Mouse (Mus musculus) ES-E14 (cell line): Measurements from ENCODE around the gene Il1rap. TPM values are rescaled to one million over a fixed set of nuclear protein-coding genes. Genes with fewer than 3 reads are reported as not detected.

Experiments
- DNase-seq: peaks from one replicate; pipeline ENCODE4 v3.0.0-alpha.2; 2013; ENCODE audit warnings: low read depth, low spot score
- H3K27ac ChIP-seq: 2 replicates; pipeline ENCODE4 v1.5.1; 2012; ENCODE audit warnings: low read depth, mild to moderate bottlenecking, low read length, moderate library complexity, mixed read lengths; ENCODE audit not compliant: poor library complexity, insufficient read depth, severe bottlenecking
- H3K36me3 ChIP-seq: 2 replicates; pipeline ENCODE4 v1.6.1; 2012; ENCODE audit warnings: mild to moderate bottlenecking, low read length, moderate library complexity, mixed read lengths; ENCODE audit not compliant: control insufficient read depth, poor library complexity, insufficient read depth, severe bottlenecking
- H3K4me1 ChIP-seq, 2 experiments: fragments of 150-350 bp in 1 of 2; sonication (generic) in 1 of 2; 2 replicates each; pipeline ENCODE4 v1.6.1; 2012; ENCODE audit warnings: low read length in 2 of 2, mild to moderate bottlenecking in 1 of 2, mixed read lengths in 1 of 2; ENCODE audit not compliant: control insufficient read depth in 2 of 2, insufficient read depth in 2 of 2, poor library complexity in 1 of 2
- H3K4me3 ChIP-seq, 2 experiments: fragments of 150-350 bp in 1 of 2; sonication (generic) in 1 of 2; 2 replicates each; pipeline ENCODE4 v1.5.1; 2012; ENCODE audit warnings: low read length in 2 of 2, low read depth in 1 of 2, mild to moderate bottlenecking in 1 of 2, mixed read lengths in 1 of 2; ENCODE audit not compliant: insufficient read depth in 1 of 2, poor library complexity in 1 of 2, severe bottlenecking in 1 of 2
- H3K9ac ChIP-seq: 2 replicates; pipeline ENCODE4 v1.6.1; 2012; ENCODE audit warnings: low read depth, mild to moderate bottlenecking, low read length, mixed read lengths; ENCODE audit not compliant: poor library complexity, insufficient read depth, severe bottlenecking
- H3K9me3 ChIP-seq: fragments of 150-350 bp; sonication (generic); 2 replicates; pipeline ENCODE4 v1.6.1; 2012; ENCODE audit warnings: low read depth, mild to moderate bottlenecking, low read length; ENCODE audit not compliant: control insufficient read depth, insufficient read depth
- CHD2 ChIP-seq: IDR thresholded peaks from 2 replicates; pipeline ENCODE4 v1.6.1; 2014; ENCODE audit warnings: mild to moderate bottlenecking, low read depth, low read length, inconsistent platforms
- HCFC1 ChIP-seq: IDR thresholded peaks from 2 replicates; pipeline ENCODE4 v1.6.1; 2012; ENCODE audit warnings: low read length, inconsistent platforms, borderline replicate concordance; ENCODE audit not compliant: insufficient read depth
- MAFK ChIP-seq: IDR thresholded peaks from 2 replicates; pipeline ENCODE4 v1.6.1; 2014; ENCODE audit warnings: mild to moderate bottlenecking, low read depth, low read length, inconsistent platforms; ENCODE audit not compliant: insufficient read depth
- ZC3H11A ChIP-seq: IDR thresholded peaks from 2 replicates; pipeline ENCODE4 v1.6.1; 2012; ENCODE audit warnings: low read depth, mild to moderate bottlenecking, inconsistent platforms, low read length, borderline replicate concordance
- ZNF384 ChIP-seq: IDR thresholded peaks from 2 replicates; pipeline ENCODE4 v1.6.1; 2012; ENCODE audit warnings: low read depth, low read length, inconsistent platforms
- in situ Hi-C, 2 experiments: fragments of 600-800 bp; cut with MboI; formaldehyde crosslinking; loops; one replicate each; pipeline ENCODE4 v1.15.1; 2025; ENCODE audit warnings: low sequenced_read_pairs in 2 of 2, inconsistent platforms in 1 of 2; ENCODE audit not compliant: unreplicated experiment in 2 of 2
- total RNA-seq: library from RNA; depleted of rRNA; stranded (reverse); fragments of 300-350 nt; gene quantifications from 2 replicates; pipeline ENCODE4 v1.2.3, GENCODE M21; 2012

The Il1rap gene
- total RNA-seq, 1 experiment, result 4.3 TPM

GRCm38 (mm10) chr16:26662722-26663436 lies 81.4 kb downstream of the Il1rap start:
- no peaks in the 10 kb centered on the region for H3K36me3 ChIP-seq
- in situ Hi-C loops, result no loop called here
- no peaks in the 10 kb centered on the region for H3K4me1 ChIP-seq
- H3K9ac ChIP-seq, result no peak overlapping the region
- no peaks in the 10 kb centered on the region for H3K9me3 ChIP-seq
- no peak for DNase-seq
- H3K4me3 ChIP-seq, result no peak overlapping the region
- TF ChIP-seq HCFC1, result no peak
- no peak for TF ChIP-seq MAFK
- no peak for TF ChIP-seq ZC3H11A
- no peak for TF ChIP-seq ZNF384
- TF ChIP-seq CHD2, result no peak
- H3K27ac ChIP-seq, result no peak overlapping the region

- DNase-seq, result no peak
- Histone ChIP-seq H3K9me3 (no peaks in the 10 kb centered on the region), H3K36me3 (no peaks in the 10 kb centered on the region), H3K4me3 (no peak overlapping the region), H3K4me1 (no peaks in the 10 kb centered on the region), H3K27ac (no peak overlapping the region), H3K9ac (no peak overlapping the region)
- TF ChIP-seq ZNF384 (no peak), MAFK (no peak), HCFC1 (no peak), ZC3H11A (no peak), CHD2 (no peak)
- in situ Hi-C loops, result no loop called here
Observed at GRCm38 (mm10) chr16:26666401-26666800, 84.9 kb downstream of the Il1rap start.

- no peaks in the 10 kb centered on the region for H3K4me1 ChIP-seq
- H3K9ac ChIP-seq, result no peak overlapping the region
- no peaks in the 10 kb centered on the region for H3K36me3 ChIP-seq
Observed at GRCm38 (mm10) chr16:26669081-26669480, 87.6 kb downstream of the Il1rap start.

GRCm38 (mm10) chr16:26680381-26680780 lies 98.9 kb downstream of the Il1rap start:
- Histone ChIP-seq H3K9ac (no peak overlapping the region), H3K36me3 (no peaks in the 10 kb centered on the region), H3K9me3 (no peaks in the 10 kb centered on the region), H3K4me3 (no peak overlapping the region), H3K4me1 (no peaks in the 10 kb centered on the region), H3K27ac (no peak overlapping the region)
- TF ChIP-seq ZC3H11A (no peak), MAFK (no peak), ZNF384 (no peak), CHD2 (no peak)
- in situ Hi-C loops, result no loop called here
- DNase-seq, result no peak

More at GRCm38 (mm10) chr16:26669081-26669480, 87.6 kb downstream of the Il1rap start:
- H3K27ac ChIP-seq, result no peak overlapping the region
- DNase-seq, result no peak
- no peak for TF ChIP-seq ZC3H11A
- TF ChIP-seq HCFC1, result no peak
- no peak for TF ChIP-seq MAFK
- TF ChIP-seq CHD2, result no peak
- no peak for TF ChIP-seq ZNF384
- no peaks in the 10 kb centered on the region for H3K9me3 ChIP-seq
- in situ Hi-C loops, result no loop called here
- no peak overlapping the region for H3K4me3 ChIP-seq

GRCm38 (mm10) chr16:26689771-26690170 lies 108.3 kb downstream of the Il1rap start:
- Histone ChIP-seq H3K27ac (no peak overlapping the region), H3K4me3 (no peak overlapping the region), H3K9me3 (no peaks in the 10 kb centered on the region), H3K36me3 (no peaks in the 10 kb centered on the region), H3K4me1 (no peaks in the 10 kb centered on the region), H3K9ac (no peak overlapping the region)
- TF ChIP-seq HCFC1 (no peak), ZNF384 (no peak), CHD2 (no peak), ZC3H11A (no peak), MAFK (no peak)
- DNase-seq, result no peak
- in situ Hi-C loops, result no loop called here
